Mouse (Mus musculus) myocyte (in vitro differentiated cells): ENCODE results near the gene Scrn3. TPM values are rescaled to one million over a fixed set of nuclear protein-coding genes. Genes with fewer than 3 reads are reported as not detected.

Experiments
- H3K27me3 ChIP-seq: one replicate; pipeline ENCODE4 v1.6.1; 2011; ENCODE audit not compliant: control insufficient read depth, insufficient read depth, insufficient read length
- H3K36me3 ChIP-seq: one replicate; pipeline ENCODE4 v1.6.1; 2011; ENCODE audit not compliant: control insufficient read depth, insufficient read depth
- H3K4me2 ChIP-seq: one replicate; pipeline ENCODE4 v1.6.1; 2011; ENCODE audit warnings: low read depth, control low read depth
- H3K4me3 ChIP-seq: one replicate; pipeline ENCODE4 v1.5.1; 2011; ENCODE audit warnings: mild to moderate bottlenecking, control low read depth, moderate library complexity
- H3K79me2 ChIP-seq: one replicate; pipeline ENCODE4 v1.6.1; 2011; ENCODE audit not compliant: control insufficient read depth, insufficient read depth
- H3ac ChIP-seq: one replicate; pipeline ENCODE4 v1.6.1; 2011; ENCODE audit not compliant: control insufficient read depth, insufficient read length
- CEBPB ChIP-seq: IDR thresholded peaks from 2 replicates; pipeline ENCODE4 v1.6.1; 2011; ENCODE audit warnings: mild to moderate bottlenecking, moderate library complexity; ENCODE audit not compliant: poor library complexity, insufficient read depth, severe bottlenecking
- E2F4 ChIP-seq: IDR thresholded peaks from one replicate; pipeline ENCODE4 v1.6.1; 2011; ENCODE audit warnings: mild to moderate bottlenecking, control low read depth, moderate library complexity; ENCODE audit not compliant: insufficient read depth
- MAX ChIP-seq: IDR thresholded peaks from one replicate; pipeline ENCODE4 v1.6.1; 2011; ENCODE audit warnings: low read depth, mild to moderate bottlenecking, control low read depth
- MYOD1 ChIP-seq, 3 experiments: IDR thresholded peaks; one replicate each; pipeline ENCODE4 v1.6.1; 2011; ENCODE audit warnings: control low read depth in 2 of 3, low read depth in 2 of 3, mild to moderate bottlenecking in 2 of 3, moderate library complexity in 1 of 3; ENCODE audit not compliant: insufficient read length in 2 of 3, control insufficient read depth in 1 of 3
- MYOG ChIP-seq, 3 experiments: IDR thresholded peaks; one replicate each; pipeline ENCODE4 v1.6.1; 2011; ENCODE audit warnings: control low read depth in 2 of 3, low read depth in 2 of 3, mild to moderate bottlenecking in 2 of 3; ENCODE audit not compliant: insufficient read length in 2 of 3, control insufficient read depth in 1 of 3, insufficient read depth in 1 of 3
- POLR2A ChIP-seq: IDR thresholded peaks from one replicate; pipeline ENCODE4 v1.6.1; 2011; ENCODE audit warnings: low read depth, mild to moderate bottlenecking, control low read depth, moderate library complexity; ENCODE audit not compliant: insufficient read length
- POLR2AphosphoS2 ChIP-seq: IDR thresholded peaks from one replicate; pipeline ENCODE4 v1.6.1; 2011; ENCODE audit warnings: low read depth, control low read depth; ENCODE audit not compliant: insufficient read length
- REST ChIP-seq: IDR thresholded peaks from one replicate; pipeline ENCODE4 v1.6.1; 2011; ENCODE audit warnings: mild to moderate bottlenecking, control low read depth, moderate library complexity; ENCODE audit not compliant: insufficient read depth, insufficient read length
- SRF ChIP-seq: IDR thresholded peaks from one replicate; pipeline ENCODE4 v1.6.1; 2011; ENCODE audit warnings: low read depth; ENCODE audit not compliant: control insufficient read depth, insufficient read length
- TCF12 ChIP-seq: IDR thresholded peaks from one replicate; pipeline ENCODE4 v1.6.1; 2011; ENCODE audit warnings: mild to moderate bottlenecking, control low read depth; ENCODE audit not compliant: poor library complexity, insufficient read depth, severe bottlenecking
- TCF3 ChIP-seq: IDR thresholded peaks from one replicate; pipeline ENCODE4 v1.6.1; 2011; ENCODE audit warnings: low read depth, control low read depth; ENCODE audit not compliant: insufficient read length
- USF1 ChIP-seq: IDR thresholded peaks from one replicate; pipeline ENCODE4 v1.6.1; 2011; ENCODE audit warnings: low read depth, mild to moderate bottlenecking, control low read depth, moderate library complexity
- polyA plus RNA-seq: library from polyadenylated mRNA; unstranded; fragments of >200 nt; fragmentation: generic; extraction: Trizol; gene quantifications from one replicate; pipeline ENCODE4 v1.2.1, GENCODE M21; 2012; ENCODE audit warnings: missing spikeins

Gene Scrn3
- polyA plus RNA-seq, 1 experiment, result 10.7 TPM

DNA sequence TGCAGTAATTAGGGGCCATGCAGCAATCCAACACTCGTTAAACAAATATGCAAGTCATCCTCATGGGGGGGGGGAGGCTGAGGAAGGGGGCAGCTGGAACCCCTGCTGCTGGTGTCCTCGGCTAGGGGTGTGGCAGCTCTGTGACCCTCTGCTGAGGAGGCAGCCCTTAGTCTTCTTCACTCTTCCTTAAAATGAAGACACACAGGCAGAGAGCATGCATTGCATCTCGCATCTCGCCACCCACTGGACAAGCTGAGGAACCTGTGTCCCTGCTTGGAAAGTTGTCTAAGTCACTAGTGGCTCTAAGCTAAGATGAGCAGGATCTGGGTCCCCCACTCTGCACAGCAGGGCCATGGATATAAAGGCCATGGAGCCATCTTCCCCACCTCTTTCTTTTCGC lies 46.4 kb upstream of the Scrn3 start:
- Histone ChIP-seq H3K27me3 (peaks cover 5% of the 10 kb centered on the region), H3K79me2 (no peaks in the 10 kb centered on the region)
- TF ChIP-seq POLR2AphosphoS2, result no peak
- TF ChIP-seq CEBPB, result no peak
- no peak for TF ChIP-seq USF1
- no peak for TF ChIP-seq E2F4
- no peak for TF ChIP-seq MAX
- TF ChIP-seq SRF, result no peak
- no peak for TF ChIP-seq TCF3
- TF ChIP-seq MYOD1 (IDR thresholded peaks at IDR 0.05; ENCODE audit: control insufficient read depth in 1 of 3, insufficient read length in 2 of 3, low read depth in 2 of 3), result no peak
- TF ChIP-seq TCF12, result no peak
- TF ChIP-seq MYOG (IDR thresholded peaks at IDR 0.05; ENCODE audit: control insufficient read depth in 1 of 3, insufficient read depth in 1 of 3, insufficient read length in 2 of 3, low read depth in 2 of 3), result no peak
- no peak for TF ChIP-seq REST
- no peak for TF ChIP-seq POLR2A

DNA sequence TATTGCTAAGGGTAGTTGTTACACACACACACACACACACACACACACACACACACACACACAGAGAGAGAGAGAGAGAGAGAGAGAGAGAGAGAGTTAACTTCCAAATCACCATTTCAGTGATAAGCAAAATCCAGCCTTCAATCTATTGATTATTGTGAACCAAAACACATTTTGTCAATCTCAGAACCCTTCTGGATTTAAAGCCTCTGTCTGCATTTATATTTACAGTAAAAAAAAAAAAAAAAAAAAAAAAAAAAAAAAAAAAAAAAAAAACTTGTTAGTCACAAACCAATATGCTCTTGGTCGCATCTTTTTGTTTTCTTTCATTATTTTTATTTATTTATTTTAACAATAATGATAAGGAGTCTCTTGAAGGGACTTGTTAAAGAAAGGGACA lies 45.8 kb upstream of the Scrn3 start:
- no peak overlapping the region for H3K4me2 ChIP-seq
- no peak overlapping the region for H3K4me3 ChIP-seq
- peaks cover 8% of the 10 kb centered on the region for H3K27me3 ChIP-seq
- no peak for TF ChIP-seq TCF3
- no peak for TF ChIP-seq POLR2A
- TF ChIP-seq USF1, result no peak
- no peak for TF ChIP-seq CEBPB
- TF ChIP-seq E2F4, result no peak
- H3ac ChIP-seq, result no peak overlapping the region
- no peaks in the 10 kb centered on the region for H3K36me3 ChIP-seq
- H3K79me2 ChIP-seq, result no peaks in the 10 kb centered on the region

More for the DNA sequence above, 46.4 kb upstream of the Scrn3 start:
- Histone ChIP-seq H3K36me3 (no peaks in the 10 kb centered on the region), H3K4me3 (no peak overlapping the region), H3K4me2 (no peak overlapping the region), H3ac (no peak overlapping the region)

DNA sequence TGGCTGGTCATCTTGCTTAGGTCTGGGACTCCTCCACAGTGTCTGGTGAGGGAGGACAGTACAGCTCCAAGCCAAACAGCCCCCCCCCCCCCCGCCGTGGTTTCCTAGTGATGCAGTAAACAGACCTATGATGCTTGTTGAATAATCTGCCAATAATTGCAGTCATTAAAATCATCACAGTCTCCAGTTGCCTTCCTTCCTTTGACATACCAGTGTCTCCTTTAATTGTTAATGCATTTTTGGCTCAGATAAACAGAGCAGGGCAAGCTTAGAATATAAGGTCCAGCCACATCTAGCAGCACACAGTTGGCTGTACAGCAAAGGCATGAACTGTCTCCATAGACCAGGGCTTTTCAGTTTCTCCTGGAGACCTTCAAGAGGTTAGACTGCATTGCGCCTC lies 45.2 kb upstream of the Scrn3 start:
- no peak overlapping the region for H3ac ChIP-seq
- H3K27me3 ChIP-seq, result peaks cover 12% of the 10 kb centered on the region
- TF ChIP-seq SRF, result no peak
- no peak for TF ChIP-seq CEBPB
- TF ChIP-seq E2F4, result no peak
- no peak for TF ChIP-seq MYOD1 (IDR thresholded peaks at IDR 0.05; ENCODE audit: control insufficient read depth in 1 of 3, insufficient read length in 2 of 3, low read depth in 2 of 3)
- no peak for TF ChIP-seq MAX
- TF ChIP-seq TCF12, result no peak
- TF ChIP-seq POLR2A, result no peak
- TF ChIP-seq MYOG (IDR thresholded peaks at IDR 0.05; ENCODE audit: control insufficient read depth in 1 of 3, insufficient read depth in 1 of 3, insufficient read length in 2 of 3, low read depth in 2 of 3), result no peak
- TF ChIP-seq REST, result no peak
- TF ChIP-seq POLR2AphosphoS2, result no peak
- no peak for TF ChIP-seq TCF3
- no peak for TF ChIP-seq USF1
- H3K4me3 ChIP-seq, result no peak overlapping the region
- H3K79me2 ChIP-seq, result no peaks in the 10 kb centered on the region
- H3K36me3 ChIP-seq, result no peaks in the 10 kb centered on the region
- H3K4me2 ChIP-seq, result no peak overlapping the region

DNA sequence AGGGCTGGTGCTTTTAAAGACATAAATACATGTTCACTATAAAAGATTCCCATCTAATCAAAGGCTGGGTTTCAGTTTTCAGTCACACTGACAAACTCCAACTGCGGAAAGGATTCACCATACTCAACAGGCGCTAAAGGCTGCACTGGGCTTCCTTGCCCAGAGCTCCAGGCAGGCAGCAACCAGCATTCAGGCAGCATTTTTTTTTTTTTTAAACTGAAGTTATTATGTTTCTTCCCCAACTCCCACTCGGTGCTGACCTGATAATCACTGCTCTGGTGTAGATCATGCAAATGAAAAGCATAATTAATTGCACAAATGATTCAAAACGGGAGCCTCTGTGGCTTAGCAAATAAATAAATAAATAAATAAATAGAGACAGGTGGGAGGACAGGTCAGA lies 44.6 kb upstream of the Scrn3 start:
- Histone ChIP-seq H3ac (no peak overlapping the region), H3K4me2 (no peak overlapping the region), H3K4me3 (no peak overlapping the region), H3K79me2 (no peaks in the 10 kb centered on the region), H3K27me3 (peaks cover 16% of the 10 kb centered on the region), H3K36me3 (no peaks in the 10 kb centered on the region)
- TF ChIP-seq CEBPB (no peak), MAX (no peak), TCF12 (no peak), POLR2A (no peak), REST (no peak), POLR2AphosphoS2 (no peak), E2F4 (no peak), USF1 (no peak), TCF3 (no peak), MYOG (IDR thresholded peaks at IDR 0.05; ENCODE audit: control insufficient read depth in 1 of 3, insufficient read depth in 1 of 3, insufficient read length in 2 of 3, low read depth in 2 of 3) (no peak), MYOD1 (IDR thresholded peaks at IDR 0.05; ENCODE audit: control insufficient read depth in 1 of 3, insufficient read length in 2 of 3, low read depth in 2 of 3) (no peak), SRF (no peak)

DNA sequence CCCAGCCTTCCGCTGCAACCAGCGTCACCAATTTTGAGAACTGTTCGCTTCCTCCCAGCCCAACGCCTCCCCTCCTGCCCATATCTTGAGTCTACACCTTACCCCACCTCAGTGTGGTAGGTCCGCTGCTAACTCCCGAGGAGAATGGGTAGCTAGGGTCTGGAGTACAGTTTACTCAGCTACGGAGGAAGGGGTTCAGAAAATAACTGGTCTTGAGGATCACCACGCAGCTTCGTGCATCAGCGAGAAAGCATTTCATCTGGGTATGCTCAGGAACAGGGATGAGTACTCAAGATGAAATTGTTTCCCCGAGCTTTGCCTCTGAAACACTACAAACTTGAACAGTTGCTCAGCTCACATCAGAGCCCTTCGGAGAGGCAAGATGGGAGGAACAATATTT lies 44.1 kb upstream of the Scrn3 start:
- no peak for TF ChIP-seq MAX
- TF ChIP-seq TCF3, result no peak
- no peak for TF ChIP-seq USF1
- no peak for TF ChIP-seq E2F4
- TF ChIP-seq TCF12, result no peak
- TF ChIP-seq MYOD1 (IDR thresholded peaks at IDR 0.05; ENCODE audit: control insufficient read depth in 1 of 3, insufficient read length in 2 of 3, low read depth in 2 of 3), result no peak
- no peak for TF ChIP-seq REST
- TF ChIP-seq MYOG (IDR thresholded peaks at IDR 0.05; ENCODE audit: control insufficient read depth in 1 of 3, insufficient read depth in 1 of 3, insufficient read length in 2 of 3, low read depth in 2 of 3), result no peak
- TF ChIP-seq POLR2AphosphoS2, result no peak
- TF ChIP-seq SRF, result no peak
- TF ChIP-seq POLR2A, result no peak
- no peak for TF ChIP-seq CEBPB
- H3K4me3 ChIP-seq, result no peak overlapping the region
- H3ac ChIP-seq, result no peak overlapping the region
- H3K27me3 ChIP-seq, result peaks cover 21% of the 10 kb centered on the region
- H3K4me2 ChIP-seq, result no peak overlapping the region
- H3K79me2 ChIP-seq, result no peaks in the 10 kb centered on the region
- no peaks in the 10 kb centered on the region for H3K36me3 ChIP-seq
